Mouse (Mus musculus): ENCODE measurements around the gene D030056L22Rik.

Gene D030056L22Rik

DNA sequence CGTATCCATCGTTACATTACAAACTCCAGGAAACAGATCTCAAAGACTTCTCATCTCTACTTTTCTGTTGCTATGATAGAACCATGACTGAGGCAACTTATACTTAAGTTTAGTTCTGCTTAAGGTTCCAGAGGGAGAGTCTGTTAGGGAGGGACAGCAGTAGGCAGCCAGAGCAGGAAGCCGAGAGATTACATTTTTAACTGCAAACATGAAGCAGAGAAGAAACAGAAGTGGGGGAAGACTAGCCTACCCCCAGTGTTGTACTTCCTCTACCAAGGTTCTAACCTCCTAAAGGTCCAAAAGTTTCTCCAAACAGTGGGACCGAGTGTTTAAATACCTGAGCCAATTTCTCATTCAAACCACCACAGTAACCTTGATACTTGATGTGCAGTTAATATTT lies 22.9 kb downstream of the D030056L22Rik start:
- no peak for DNase-seq

DNA sequence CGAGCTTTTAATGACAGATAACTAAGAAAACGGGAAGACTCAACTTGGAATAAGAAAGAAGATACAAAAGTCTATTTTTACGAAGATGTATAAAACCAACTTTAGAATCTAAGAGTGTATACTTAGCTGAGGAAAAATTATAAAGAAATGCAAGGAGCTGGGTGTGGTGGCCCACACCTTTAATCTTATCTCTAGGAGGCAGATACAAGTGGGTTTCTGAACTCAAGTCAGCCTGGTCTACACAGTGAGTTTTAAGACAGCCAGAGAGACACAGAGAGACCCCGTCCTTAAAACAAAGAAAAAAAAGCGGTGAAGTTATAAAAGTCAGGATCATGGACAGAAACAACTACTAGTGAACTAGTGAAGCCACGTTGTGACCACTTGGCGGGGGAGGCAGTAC lies 26.2 kb downstream of the D030056L22Rik start:
- DNase-seq, result no peak

DNA sequence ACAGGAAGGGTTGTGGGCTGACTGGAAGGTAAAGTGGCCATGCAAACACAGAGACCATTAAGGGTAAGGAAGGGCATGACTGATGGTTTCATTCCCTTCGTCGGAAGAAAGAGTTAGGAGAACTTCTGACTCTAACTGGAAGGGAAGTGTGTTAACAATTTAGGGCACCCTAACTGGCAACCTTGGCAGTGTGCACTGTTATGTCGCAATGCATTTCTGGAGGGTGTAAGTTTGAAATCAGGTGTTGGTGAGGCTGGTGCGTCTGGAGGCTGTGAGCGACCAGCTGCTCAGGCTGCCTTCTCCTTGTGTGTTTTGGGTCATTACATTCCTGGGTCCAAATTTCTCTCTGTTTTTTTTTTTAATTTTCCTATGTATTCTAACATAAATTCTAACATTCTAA lies 31.0 kb downstream of the D030056L22Rik start:
- DNase-seq, result no peak

DNA sequence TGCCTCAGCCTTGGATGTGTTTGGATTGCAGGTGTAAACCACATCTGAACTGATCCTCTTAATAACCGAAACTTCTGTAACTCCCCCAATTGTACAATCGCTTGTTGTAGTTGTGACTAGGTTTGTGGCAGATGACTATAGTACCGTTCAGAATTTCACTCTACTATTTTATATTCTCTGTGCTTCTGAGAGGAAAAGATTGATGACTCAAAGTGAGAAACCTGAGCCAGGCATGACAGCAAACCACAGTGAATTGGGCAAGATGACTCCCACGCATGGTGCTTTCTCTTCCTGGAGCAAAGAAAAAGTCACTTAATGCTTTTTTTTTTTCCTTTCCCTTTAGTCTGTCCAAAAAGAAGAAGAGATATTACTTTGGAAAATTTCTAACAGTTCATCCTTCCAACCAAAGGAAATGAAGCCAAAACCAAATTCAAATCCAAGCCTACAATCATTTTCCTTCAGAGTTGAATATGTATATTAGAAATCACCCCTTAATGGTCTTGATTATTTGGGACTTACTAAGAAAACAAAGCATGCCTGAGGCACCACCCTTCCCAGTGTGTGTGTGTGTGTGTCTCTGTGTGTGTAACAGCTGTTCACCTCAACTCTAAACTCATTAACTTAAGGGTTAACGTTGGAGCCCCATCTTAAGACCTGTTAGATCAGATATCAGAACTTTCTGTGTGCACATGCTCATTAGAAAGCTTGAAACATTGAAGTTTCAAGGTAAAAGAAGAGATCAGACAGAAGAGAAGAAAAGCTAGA lies 33.8 kb downstream of the D030056L22Rik start:
- DNase-seq, result no peak

DNA sequence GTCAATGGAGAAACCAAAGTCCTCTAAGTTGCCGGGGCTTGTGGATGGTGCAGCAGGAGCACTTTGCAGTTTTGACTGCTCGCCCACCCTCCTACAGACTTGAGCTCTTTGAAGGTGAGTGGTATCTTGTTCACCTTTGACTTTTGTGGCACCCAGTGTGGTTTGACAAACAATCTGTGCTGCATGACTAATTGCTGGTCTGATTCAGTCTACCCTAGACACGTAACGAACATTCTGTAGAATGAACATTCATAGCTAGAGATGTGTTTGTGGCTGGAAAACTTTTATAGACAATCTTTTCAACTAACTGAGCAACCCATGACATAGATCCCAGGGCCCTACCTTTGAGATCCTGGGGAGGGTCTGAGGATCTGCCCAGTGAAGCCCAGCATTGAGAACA lies 34.4 kb downstream of the D030056L22Rik start:
- DNase-seq, result no peak

DNA sequence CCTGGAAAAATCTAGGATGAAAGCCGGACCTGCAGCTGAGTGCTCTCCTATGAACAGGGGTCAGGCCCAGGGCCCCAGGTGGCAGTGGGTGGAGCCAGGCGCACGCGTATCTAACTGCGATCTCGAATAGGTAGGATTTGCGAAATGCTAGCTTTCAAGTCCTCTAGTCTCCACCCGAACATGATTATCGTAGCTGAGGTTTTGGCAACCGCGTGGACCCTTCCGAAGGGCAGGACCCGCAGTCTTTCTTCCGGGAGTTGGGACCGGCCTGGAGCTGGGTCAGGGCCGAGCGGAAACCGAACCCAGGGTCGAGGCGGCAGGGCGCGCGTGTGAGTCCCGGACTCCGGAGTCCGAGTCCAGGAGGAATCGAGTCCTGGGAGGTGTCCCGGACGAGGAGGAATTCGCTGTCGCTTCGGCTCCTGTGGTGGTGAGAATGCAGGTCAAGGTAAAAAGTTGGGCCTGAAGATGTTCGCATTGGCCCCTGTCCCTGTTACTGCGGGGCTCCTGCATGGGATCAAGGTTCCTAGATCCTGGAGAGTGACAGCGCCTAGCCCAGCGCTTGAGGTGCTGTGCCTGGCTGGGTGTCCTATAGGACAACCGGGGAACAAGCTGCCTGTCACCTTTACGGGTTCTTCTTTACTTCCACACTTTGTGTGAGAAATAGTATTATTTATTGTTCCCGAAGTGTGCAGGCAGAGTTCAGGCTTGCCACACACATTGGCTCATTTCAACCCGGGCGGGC lies 36.8 kb downstream of the D030056L22Rik start, which contains the start of gene Trpm6:
Gene Trpm6, plus strand, starts transcription at position 386 of the 742 bp plus-strand sequence.
- no peak for DNase-seq

DNA sequence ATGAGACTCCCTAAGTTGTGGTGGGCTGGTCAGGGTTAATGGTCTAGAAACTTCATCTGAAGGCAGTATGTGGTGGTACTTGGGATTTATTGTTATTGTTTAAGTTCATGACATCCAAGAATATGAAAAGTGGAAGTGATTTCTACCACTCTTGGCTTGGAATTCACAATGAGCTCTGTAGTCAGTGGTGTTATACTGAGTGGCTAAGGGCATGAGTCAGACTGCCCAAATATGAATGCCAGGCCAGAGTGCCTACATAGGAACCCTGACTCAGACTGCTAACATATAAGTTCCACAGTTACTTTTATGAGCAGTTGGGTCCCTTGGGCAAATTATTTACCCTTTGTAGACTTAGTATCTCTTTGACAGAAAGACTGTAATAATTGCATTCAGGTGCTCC lies 44.2 kb downstream of the D030056L22Rik start:
- no peak for DNase-seq

DNA sequence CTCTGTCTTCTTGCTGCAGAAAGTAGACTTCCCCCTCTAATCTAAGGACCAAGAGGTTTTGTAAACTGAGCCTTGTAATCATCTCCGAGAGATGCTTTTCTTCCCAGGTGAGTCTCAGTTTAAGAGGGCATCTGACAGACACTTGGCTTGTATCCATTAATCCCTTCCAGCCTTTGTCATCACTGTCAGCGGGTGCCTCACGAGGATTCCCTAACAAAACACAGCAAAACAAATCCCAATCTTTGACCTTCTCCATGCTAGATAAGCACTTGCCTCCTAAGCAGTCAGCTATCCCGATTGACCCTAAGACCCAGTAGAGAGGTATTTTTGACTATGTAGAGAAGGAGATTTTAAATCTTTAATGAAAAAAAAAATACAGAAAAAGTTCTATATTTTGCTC lies 44.7 kb downstream of the D030056L22Rik start:
- no peak for DNase-seq

DNA sequence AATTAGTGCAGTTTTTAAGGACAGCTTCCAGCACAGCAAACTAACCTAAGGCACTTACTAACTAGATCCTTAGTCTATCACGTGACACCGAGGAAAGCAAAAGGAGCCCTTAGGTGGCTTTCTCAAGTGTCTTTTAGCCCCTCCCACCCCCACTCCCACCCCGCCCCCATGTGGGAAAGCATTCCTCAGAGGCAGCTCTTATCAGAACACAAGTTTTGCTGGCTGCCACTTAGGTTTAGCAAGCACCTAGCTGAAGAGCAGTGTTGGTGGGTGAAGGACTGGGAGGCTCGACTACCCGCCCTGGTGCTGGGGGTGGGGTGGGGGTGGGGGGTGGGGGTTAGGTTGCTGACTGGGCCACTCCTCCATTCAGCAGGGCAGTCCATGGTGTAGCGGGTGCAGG lies 45.3 kb downstream of the D030056L22Rik start:
- no peak for DNase-seq

DNA sequence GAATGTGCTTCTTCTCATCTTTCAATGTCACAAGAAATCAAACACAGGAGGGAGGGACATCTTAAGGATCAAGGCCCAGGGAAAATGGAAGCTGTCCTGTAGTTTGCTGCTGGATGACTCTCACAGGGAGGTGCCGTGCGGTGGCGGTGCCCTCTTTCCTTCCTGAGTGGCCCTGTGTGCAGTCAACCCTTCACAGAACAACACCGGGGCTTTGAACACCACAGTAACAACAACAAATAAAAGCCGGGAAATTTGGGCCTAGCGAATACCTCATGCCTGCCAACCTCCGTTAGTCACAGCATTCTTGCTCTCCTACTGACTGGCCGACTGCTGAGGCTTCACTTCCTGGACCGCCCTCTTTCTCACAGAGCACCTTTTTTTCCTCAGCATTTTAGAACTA lies 45.9 kb downstream of the D030056L22Rik start:
- DNase-seq, result no peak

DNA sequence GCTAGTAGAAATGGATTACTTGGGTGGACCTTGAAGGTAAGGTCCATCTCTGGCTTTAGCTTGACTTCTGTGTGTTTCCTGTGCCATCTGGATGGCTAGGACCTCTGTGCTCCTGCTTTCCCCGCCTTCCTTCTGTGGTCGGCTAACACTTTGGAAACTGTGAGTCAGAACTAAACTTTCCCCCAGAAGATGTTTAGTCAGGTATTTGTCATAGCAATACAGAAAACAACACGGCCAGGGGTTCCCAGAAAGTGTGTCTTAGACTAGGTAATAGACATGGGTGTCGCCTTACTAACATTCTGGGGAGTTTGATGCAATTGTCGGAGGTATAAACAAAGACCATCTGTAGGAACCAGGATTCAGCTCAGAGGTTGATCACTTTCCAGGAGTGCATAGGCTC lies 53.4 kb downstream of the D030056L22Rik start:
- no peak for DNase-seq
